Mouse (Mus musculus): ENCODE data around the gene Wdr1.

DNA sequence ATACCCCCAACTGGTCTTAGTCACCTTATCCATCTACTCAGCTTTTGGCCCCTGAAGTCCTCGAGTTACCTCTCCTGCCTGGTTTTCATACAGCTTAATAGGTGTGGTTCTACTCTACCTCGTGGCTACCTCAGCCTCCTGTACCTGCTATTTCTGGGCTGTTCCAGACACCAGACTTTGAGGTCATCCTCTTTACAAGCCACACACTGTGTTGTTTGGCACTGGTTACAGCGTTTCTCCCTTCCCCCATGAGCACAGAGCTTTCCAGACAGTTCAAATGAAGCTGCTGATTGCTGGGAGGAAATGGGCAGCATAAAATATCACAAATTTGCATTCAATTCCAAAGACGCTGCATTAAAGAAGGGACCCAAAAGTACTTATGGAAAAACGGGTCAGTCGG lies 1.8 kb upstream of the Wdr1 start:
- TF ChIP-seq CTCF (IDR thresholded peaks at IDR 0.05; ENCODE audit: low read depth) (no peak), EP300 (optimal IDR thresholded peaks at IDR 0.05) (no peak)

Data from stomach, postnatal 0 days (tissue).